Mouse (Mus musculus) liver, postnatal 0 days (tissue): ENCODE results near the gene Gm10912.

Experiments used
- CTCF ChIP-seq: sonication (generic); IDR thresholded peaks from 2 replicates; pipeline ENCODE4 v1.5.1; 2016; ENCODE audit warnings: antibody characterized with exemption, low read depth
- EP300 ChIP-seq: IDR thresholded peaks from 2 replicates; pipeline ENCODE4 v1.6.1; 2016; ENCODE audit warnings: antibody characterized with exemption, low read depth, mild to moderate bottlenecking

DNA sequence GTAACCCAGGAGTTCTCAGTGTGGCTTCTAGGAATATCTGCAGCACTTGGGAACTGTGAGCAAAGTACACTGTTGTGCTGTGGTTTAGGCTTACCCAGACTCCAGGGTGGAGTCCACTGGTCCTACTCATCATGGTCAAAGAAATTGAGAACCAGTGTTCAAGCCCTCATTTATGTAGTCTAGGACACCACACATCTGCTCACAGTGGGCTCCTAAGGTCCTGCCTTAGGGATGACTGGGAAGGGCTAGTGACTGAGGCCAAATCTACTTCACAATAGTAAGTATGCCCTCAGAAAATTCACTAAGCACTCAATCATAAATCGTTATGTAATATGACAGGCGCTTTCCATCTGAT lies 33.6 kb downstream of the Gm10912 start:
- TF ChIP-seq CTCF (no peak), EP300 (no peak)
